Mouse (Mus musculus) NIH3T3 (cell line): ENCODE data around the gene Prkca.

Source experiments
- DNase-seq: peaks from one replicate; pipeline ENCODE4 v3.0.0-alpha.2; 2012; ENCODE audit warnings: low read depth

The Prkca gene

GRCm38 (mm10) chr11:108343789-108344462 lies at the start of gene Prkca:
TSS of gene Prkca (minus strand) at chr11:108343928.
- DNase-seq = peak; percentile 100

GRCm38 (mm10) chr11:108385666-108386024 lies 41.9 kb upstream of the Prkca start:
- DNase-seq = no peak

GRCm38 (mm10) chr11:108384920-108385665 lies 41.4 kb upstream of the Prkca start:
- DNase-seq = no peak

- DNase-seq = no peak
Measured at GRCm38 (mm10) chr11:108382664-108383063, 38.9 kb upstream of the Prkca start.

GRCm38 (mm10) chr11:108378363-108378751 lies 34.6 kb upstream of the Prkca start:
- DNase-seq = no peak

GRCm38 (mm10) chr11:108377680-108378362 lies 34.1 kb upstream of the Prkca start:
- peak; percentile 95 for DNase-seq

GRCm38 (mm10) chr11:108376815-108377214 lies 33.1 kb upstream of the Prkca start:
- DNase-seq = no peak

- peak; percentile 66 for DNase-seq
Measured at GRCm38 (mm10) chr11:108367046-108367445, 23.3 kb upstream of the Prkca start.

GRCm38 (mm10) chr11:108365600-108365999 lies 21.9 kb upstream of the Prkca start:
- DNase-seq = no peak

- DNase-seq = peak; percentile 91
Measured at GRCm38 (mm10) chr11:108364945-108365589, 21.3 kb upstream of the Prkca start.

GRCm38 (mm10) chr11:108363991-108364390 lies 20.3 kb upstream of the Prkca start:
- DNase-seq = peak; percentile 34

- DNase-seq = peak; percentile 57
Measured at GRCm38 (mm10) chr11:108362965-108363364, 19.2 kb upstream of the Prkca start.

- DNase-seq = no peak
Measured at GRCm38 (mm10) chr11:108360983-108361382, 17.3 kb upstream of the Prkca start.

- DNase-seq = peak; percentile 22
Measured at GRCm38 (mm10) chr11:108358911-108359310, 15.2 kb upstream of the Prkca start.

GRCm38 (mm10) chr11:108356020-108356419 lies 12.3 kb upstream of the Prkca start:
- DNase-seq = no peak

- no peak for DNase-seq
Measured at GRCm38 (mm10) chr11:108352842-108353388, 9.2 kb upstream of the Prkca start.

- no peak for DNase-seq
Measured at GRCm38 (mm10) chr11:108350799-108351198, 7.1 kb upstream of the Prkca start.

- no peak for DNase-seq
Measured at GRCm38 (mm10) chr11:108345321-108345720, 1.6 kb upstream of the Prkca start.

- no peak for DNase-seq
Measured at GRCm38 (mm10) chr11:108344759-108345158, 1.0 kb upstream of the Prkca start.

GRCm38 (mm10) chr11:108342781-108343768 lies 653 bp downstream of the Prkca start, which contains the start of gene Apoh:
TSS of gene Apoh (plus strand) at chr11:108343354.
- peak; percentile 62 for DNase-seq

- DNase-seq = peak; percentile 19
Measured at GRCm38 (mm10) chr11:108341783-108342182, 1.9 kb downstream of the Prkca start.
